Mouse (Mus musculus) cerebral cortex, adult 2 months (tissue): Measurements from ENCODE around the gene Add3.

Source experiments
- WGBS: fragments of 180-500 bp; shearing (Covaris S2); methylation state at CpG from one replicate; pipeline ENCODE4 v1.1.7; 2018; 5-methylcytosine and 5-hydroxymethylcytosine counted together

The Add3 gene

GRCm38 (mm10) chr19:53130399-53131175, 9.7 kb upstream of the Add3 start:
- 94% methylated on average over 16 of the region's 16 CpGs for WGBS

DNA sequence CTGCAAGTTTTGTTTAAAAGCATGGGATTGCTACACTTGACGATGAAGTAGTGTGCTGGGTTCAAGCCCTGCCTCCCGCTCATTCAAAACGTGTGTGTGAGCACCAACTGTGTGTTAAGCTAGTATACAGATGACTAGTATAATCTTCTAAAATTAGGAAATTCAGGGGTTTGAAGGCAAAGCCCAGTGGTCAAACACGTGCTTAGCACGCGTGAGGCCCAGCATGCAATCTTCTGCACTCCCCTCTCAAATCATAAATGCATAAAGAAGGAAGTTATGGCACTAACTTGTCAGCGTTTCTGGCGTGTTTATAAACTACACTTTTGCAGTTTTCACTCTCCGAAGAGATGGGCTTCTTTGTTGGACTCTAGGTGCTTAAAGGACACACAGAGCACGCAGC, 7.8 kb upstream of the Add3 start:
- WGBS: 89% methylated on average over 10 of the region's 10 CpGs

DNA sequence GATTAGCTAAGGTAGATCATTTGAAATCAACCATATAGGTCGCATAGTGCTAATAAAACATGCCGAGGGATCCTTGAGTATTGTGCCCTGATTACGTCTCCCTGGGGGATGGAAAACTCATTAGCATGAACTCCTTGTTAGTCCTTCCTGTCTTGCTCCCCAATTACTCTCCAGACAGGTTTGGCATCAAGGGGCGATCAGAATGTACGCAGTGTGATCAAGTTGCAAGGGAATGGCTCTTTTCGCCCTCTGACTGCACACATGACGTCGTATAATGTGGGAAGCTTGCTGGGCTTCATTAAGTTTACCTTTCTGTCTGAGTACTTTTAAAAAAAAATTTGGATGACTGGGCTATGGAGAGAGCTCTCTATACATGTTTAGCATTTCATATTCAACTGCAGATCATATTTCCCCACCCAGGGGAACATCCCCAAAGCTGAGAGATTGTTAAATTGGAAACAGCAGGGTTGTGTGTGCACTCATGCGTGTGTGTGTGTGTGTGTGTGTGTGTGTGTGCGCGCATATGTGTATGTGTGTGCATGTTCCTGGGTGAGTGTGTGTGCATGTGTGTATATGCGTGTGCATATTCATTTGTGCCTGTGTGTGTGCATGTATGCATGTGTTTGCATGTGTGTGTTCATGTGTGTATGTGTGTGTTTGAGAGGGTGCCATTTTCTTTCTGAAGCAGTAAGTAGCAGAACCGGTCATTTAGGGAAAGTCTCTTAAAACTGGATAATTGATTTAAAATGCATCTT, 3.7 kb upstream of the Add3 start:
- 85% methylated on average over 13 of the region's 13 CpGs for WGBS

DNA sequence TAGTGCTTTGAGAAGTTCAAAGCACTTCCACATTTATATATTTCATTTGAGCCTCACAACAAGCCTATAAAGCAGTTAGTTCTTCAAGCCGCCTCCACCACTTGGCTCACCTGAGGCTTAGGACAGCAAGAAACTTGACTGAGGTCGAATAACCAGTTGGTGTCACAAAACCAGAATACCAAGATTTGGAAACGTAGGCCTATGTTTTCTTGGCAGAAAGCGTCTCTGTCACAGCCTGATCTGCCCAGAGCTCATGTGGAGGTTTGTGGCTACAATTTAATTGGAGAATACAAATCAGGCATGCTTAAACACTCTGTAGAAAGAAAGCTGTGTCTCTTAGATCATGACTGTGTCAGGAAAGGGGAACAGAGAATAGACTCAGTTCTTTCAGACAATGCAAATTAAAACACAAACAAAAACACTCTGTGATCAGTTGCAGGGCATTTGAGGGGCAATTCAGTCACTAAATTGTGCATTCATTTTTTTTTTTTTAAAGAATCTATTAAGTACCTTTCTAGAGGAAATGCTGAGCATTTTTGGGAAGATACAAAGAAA, 3.0 kb upstream of the Add3 start:
- WGBS: 61% methylated on average over 4 of the region's 4 CpGs

DNA sequence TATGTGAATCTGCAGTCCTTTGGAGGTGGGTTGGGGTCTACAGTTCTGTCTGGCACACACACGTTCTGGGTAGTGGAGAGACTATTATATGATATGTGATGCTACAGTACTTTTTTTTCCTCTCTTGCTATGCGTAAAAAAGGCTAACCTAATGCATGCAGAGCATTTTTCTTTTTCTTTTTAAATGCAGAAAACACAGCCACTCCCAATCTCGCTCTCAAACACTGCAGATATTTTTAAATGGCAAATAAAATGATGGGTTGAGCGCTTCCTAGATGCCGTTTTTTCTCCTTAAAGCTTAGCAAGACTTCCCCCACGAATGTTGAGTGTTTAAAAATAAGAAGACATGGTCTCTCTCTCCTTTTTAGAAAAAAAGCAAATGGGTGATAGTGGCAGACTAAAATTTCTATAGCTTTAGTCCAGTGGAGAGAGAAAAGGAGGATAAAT, 584 bp downstream of the Add3 start:
- under 1% methylated on average over 6 of the region's 6 CpGs for WGBS

DNA sequence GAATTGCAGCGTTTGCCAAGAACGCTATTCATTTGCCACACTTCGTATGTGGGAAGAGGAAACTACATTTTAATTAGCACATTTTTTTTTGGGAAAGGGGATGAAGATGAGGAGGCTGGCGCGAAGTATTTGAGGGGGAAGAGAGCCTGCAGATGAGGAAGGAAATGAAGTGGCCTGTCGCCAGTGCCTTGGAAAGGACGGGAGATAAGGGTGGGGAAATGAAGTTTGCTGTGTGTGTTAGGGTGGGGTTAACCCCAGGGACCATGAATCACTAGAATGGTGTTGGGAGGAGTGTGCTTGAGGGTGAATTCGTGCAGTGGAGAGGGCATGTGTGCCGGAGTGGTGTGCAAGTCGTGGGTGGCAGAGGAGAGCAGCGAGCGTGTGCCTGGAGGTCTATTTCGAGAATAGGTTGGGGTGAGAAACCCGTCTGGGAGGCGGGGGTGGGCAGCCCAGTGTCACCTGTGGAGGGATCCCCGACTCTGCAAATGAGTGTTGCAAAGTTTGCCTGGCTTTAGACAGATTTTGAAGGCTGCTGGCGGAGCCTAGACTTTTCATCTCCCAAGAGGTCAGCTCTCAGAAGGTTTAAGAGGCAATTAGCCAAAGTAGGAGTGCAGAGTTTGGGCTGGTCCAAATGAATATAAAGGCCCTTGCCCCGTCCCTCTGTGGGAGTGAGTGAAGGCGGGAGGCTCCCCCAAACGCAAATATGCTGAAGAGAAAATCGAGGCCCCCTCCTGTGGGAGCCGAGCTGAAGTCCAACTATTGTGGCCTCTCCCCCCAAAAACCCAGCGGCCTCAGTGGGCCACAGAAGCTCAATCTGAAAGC, 1.2 kb downstream of the Add3 start:
- WGBS: 1% methylated on average over 23 of the region's 23 CpGs

DNA sequence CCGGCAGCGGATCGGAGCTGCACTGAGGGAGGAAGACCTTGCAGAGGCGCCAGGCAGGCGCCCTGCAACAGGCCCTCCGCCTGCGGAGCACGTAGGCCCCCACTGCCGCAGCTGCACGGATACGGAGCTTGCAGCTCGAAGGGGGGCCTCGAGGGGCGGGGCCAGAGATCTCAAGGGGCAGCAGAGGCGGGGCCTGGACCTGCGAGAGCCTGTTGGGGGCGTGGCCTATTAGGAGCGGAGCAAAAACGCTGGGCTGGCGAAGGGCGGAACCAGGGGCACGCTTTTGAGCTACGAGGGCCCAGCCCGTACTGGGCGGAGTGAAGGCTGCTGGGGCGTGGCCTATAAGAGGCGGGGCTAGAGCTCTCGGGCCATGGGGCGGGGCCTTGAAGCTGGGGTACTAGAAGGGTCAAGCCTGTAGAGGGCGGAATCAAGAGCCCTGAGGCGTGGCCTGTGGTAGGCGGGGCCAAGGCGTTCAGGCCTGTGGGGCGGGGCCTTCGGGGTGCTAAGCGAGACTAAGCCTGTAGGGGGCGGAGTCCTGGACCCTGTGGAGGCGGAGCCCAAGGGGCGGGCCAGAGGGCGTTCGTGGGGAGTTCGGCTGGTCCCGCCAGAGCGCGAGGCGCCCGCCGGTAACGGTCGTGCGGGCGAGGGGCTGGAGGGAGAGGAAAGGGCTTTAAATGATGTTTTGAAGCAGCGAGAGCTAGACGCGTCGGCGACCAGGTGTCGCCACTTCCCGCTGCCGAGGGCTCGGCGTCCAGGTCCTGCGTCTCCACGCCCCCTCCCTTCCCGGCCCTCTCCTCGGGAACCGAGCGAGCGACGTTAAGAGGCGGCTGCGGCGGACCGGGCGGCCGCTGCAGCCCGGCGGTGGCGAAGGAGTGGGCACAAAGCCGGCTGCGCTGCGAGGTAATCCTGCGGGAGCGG, 2.2 kb downstream of the Add3 start:
- WGBS: under 1% methylated on average over 81 of the region's 84 CpGs

GRCm38 (mm10) chr19:53143108-53143971, 3.1 kb downstream of the Add3 start:
- WGBS: under 1% methylated on average over 48 of the region's 48 CpGs

GRCm38 (mm10) chr19:53145075-53145474, 4.8 kb downstream of the Add3 start:
- WGBS: 22% methylated on average over 2 of the region's 2 CpGs

GRCm38 (mm10) chr19:53149381-53149780, 9.1 kb downstream of the Add3 start:
- WGBS: 40% methylated on average over 3 of the region's 3 CpGs

DNA sequence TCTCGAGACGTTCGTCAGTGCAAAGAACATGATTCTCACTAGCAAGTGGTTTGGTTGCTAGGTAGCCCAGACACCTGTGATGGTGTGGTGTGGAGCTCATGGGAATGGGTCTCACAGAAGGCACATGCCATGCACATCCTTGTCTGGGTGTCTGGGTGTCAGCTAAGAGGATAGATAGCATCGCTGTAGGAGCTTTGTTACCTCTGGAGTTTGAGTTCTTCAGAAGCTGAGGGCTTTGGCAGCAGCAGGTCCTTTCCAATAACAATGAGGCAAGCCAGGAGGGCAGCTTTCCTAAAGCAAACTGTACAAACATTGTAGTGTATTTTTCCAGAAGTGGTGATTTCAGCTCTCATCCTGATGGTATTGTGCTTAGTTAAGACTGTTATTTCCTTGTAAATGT, 12.2 kb downstream of the Add3 start:
- 47% methylated on average over 4 of the region's 4 CpGs for WGBS

- 73% methylated on average over 4 of the region's 4 CpGs for WGBS
Observed at GRCm38 (mm10) chr19:53153096-53153495, 12.9 kb downstream of the Add3 start.

GRCm38 (mm10) chr19:53154156-53154555, 13.9 kb downstream of the Add3 start:
- 42% methylated on average over 3 of the region's 3 CpGs for WGBS

- WGBS: 92% methylated on average over 3 of the region's 3 CpGs
Observed at GRCm38 (mm10) chr19:53156361-53156760, 16.1 kb downstream of the Add3 start.

GRCm38 (mm10) chr19:53157176-53157575, 16.9 kb downstream of the Add3 start:
- WGBS: 59% methylated on average over 5 of the region's 5 CpGs

GRCm38 (mm10) chr19:53159351-53159750, 19.1 kb downstream of the Add3 start:
- 74% methylated on average over 7 of the region's 7 CpGs for WGBS

DNA sequence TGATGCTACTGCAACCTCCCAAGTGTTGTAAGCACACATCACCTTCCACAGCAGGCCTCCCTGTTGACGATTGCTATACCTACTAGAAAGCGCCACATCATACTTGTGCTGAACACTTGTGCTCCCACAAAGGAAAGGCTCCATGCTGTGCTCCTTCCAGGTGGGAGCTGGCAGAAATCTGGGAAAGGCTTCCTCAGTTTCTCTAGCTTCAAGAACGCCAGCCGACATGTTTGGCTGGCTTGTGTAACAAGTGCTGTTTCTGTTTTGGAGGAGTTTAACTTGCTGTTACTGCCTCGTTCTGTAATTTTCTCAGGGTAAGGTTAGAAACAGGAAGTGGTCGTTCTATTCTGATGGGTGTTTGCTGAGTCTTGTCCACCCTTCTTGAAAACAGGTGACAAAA, 22.7 kb downstream of the Add3 start:
- 71% methylated on average over 6 of the region's 6 CpGs for WGBS

GRCm38 (mm10) chr19:53164645-53165044, 24.4 kb downstream of the Add3 start:
- 42% methylated on average over 7 of the region's 7 CpGs for WGBS

- WGBS: 10% methylated on average over 4 of the region's 4 CpGs
Observed at GRCm38 (mm10) chr19:53165305-53166240, 25.3 kb downstream of the Add3 start.
